Mouse (Mus musculus): Measurements from ENCODE around the gene Spag7.

Gene Spag7

GRCm38 (mm10) chr11:70643051-70643450, 26.2 kb downstream of the Spag7 start:
- in situ Hi-C loops (cut with MseI, MboI): no loop called here

- in situ Hi-C loops (cut with MseI, MboI): no loop called here
Measured at GRCm38 (mm10) chr11:70641241-70641640, 28.0 kb downstream of the Spag7 start.

GRCm38 (mm10) chr11:70639976-70640375, 29.2 kb downstream of the Spag7 start:
- in situ Hi-C loops (cut with MseI, MboI): no loop called here

GRCm38 (mm10) chr11:70638714-70639278, 30.4 kb downstream of the Spag7 start, which contains the start of gene Gp1ba:
TSS of gene Gp1ba (plus strand) at chr11:70639122.
- in situ Hi-C loops (cut with MseI, MboI): no loop called here

GRCm38 (mm10) chr11:70638293-70638692, 30.9 kb downstream of the Spag7 start:
- in situ Hi-C loops (cut with MseI, MboI): no loop called here

GRCm38 (mm10) chr11:70637764-70638163, 31.5 kb downstream of the Spag7 start:
- in situ Hi-C loops (cut with MseI, MboI): no loop called here

GRCm38 (mm10) chr11:70635601-70636000, 33.6 kb downstream of the Spag7 start:
- in situ Hi-C loops (cut with MseI, MboI): no loop called here

- in situ Hi-C loops (cut with MseI, MboI): no loop called here
Measured at GRCm38 (mm10) chr11:70630129-70630528, 39.1 kb downstream of the Spag7 start.

GRCm38 (mm10) chr11:70629557-70629956, 39.7 kb downstream of the Spag7 start:
- in situ Hi-C loops (cut with MseI, MboI): loop anchor here in 1 of 2 experiments (5.0 to 10.0 kb wide), 2 partner anchors 115 to 128 kb away; partner anchors contain the start of genes Gltpd2 and Vmo1

GRCm38 (mm10) chr11:70628431-70628830, 40.8 kb downstream of the Spag7 start:
- in situ Hi-C loops (cut with MseI, MboI): loop anchor here in 1 of 2 experiments (5.0 to 10.0 kb wide), 2 partner anchors 114 to 129 kb away; partner anchors contain the start of genes Gltpd2 and Vmo1

- in situ Hi-C loops (cut with MseI, MboI): loop anchor here in 1 of 2 experiments (5.0 to 10.0 kb wide), 2 partner anchors 112 to 130 kb away; partner anchors contain the start of genes Gltpd2 and Vmo1
Measured at GRCm38 (mm10) chr11:70626877-70627276, 42.3 kb downstream of the Spag7 start.

- in situ Hi-C loops (cut with MseI, MboI): loop anchor here in 1 of 2 experiments (5.0 to 10.0 kb wide), 2 partner anchors 111 to 132 kb away; partner anchors contain the start of genes Gltpd2 and Vmo1
Measured at GRCm38 (mm10) chr11:70625473-70625872, 43.7 kb downstream of the Spag7 start.

- in situ Hi-C loops (cut with MseI, MboI): loop anchor here in 1 of 2 experiments (10.0 kb wide), 1 partner anchor 108 kb away; the partner anchor contains the start of genes Gltpd2 and Vmo1
Measured at GRCm38 (mm10) chr11:70623053-70623742, 46.0 kb downstream of the Spag7 start.

GRCm38 (mm10) chr11:70621972-70622814, 47.0 kb downstream of the Spag7 start:
- in situ Hi-C loops (cut with MseI, MboI): loop anchor here in 1 of 2 experiments (10.0 kb wide), 1 partner anchor 107 kb away; the partner anchor contains the start of genes Gltpd2 and Vmo1

GRCm38 (mm10) chr11:70619101-70619500, 50.1 kb downstream of the Spag7 start, which contains the start of gene Chrne:
TSS of gene Chrne (minus strand) at chr11:70619216.
- in situ Hi-C loops (cut with MseI, MboI): loop anchor here in 1 of 2 experiments (10.0 kb wide), 1 partner anchor 204 kb away; the partner anchor contains the start of gene Pelp1

GRCm38 (mm10) chr11:70615516-70616093, 53.6 kb downstream of the Spag7 start, which contains the start of gene 4930544D05Rik:
TSS of gene 4930544D05Rik (plus strand) at chr11:70615848.
- in situ Hi-C loops (cut with MseI, MboI): loop anchor here in 1 of 2 experiments (10.0 kb wide), 1 partner anchor 201 kb away; the partner anchor contains the start of gene Pelp1

- in situ Hi-C loops (cut with MseI, MboI): loop anchor here in 1 of 2 experiments (10.0 kb wide), 1 partner anchor 200 kb away; the partner anchor contains the start of gene Pelp1
Measured at GRCm38 (mm10) chr11:70615074-70615473, 54.1 kb downstream of the Spag7 start.

All from mouse trophoblast stem cell (cell line).